Mouse (Mus musculus) E14TG2a.4 (cell line): ENCODE data around the gene Icmt.

ENCODE experiments used
- H3K27me3 ChIP-seq: 2 replicates; pipeline ENCODE4 v1.6.1; 2014; ENCODE audit warnings: low read length, control low read depth; ENCODE audit not compliant: insufficient read depth
- H3K36me3 ChIP-seq: 2 replicates; pipeline ENCODE4 v1.6.1; 2014; ENCODE audit warnings: low read length, control low read depth; ENCODE audit not compliant: insufficient read depth
- H3K4me1 ChIP-seq: replicated peaks from 2 replicates; pipeline ENCODE4 v1.6.1; 2014; ENCODE audit warnings: low read depth, low read length, control low read depth
- H3K4me3 ChIP-seq: replicated peaks from 2 replicates; pipeline ENCODE4 v1.5.1; 2014; ENCODE audit warnings: mild to moderate bottlenecking, low read length
- H3K9me3 ChIP-seq: 2 replicates; pipeline ENCODE4 v1.6.1; 2014; ENCODE audit warnings: low read length, control low read depth
- CTCF ChIP-seq: conservative IDR thresholded peaks from 2 replicates; pipeline ENCODE4 v1.5.1; 2014; ENCODE audit warnings: low read length
- NANOG ChIP-seq: IDR thresholded peaks from 2 replicates; pipeline ENCODE4 v1.6.1; 2014; ENCODE audit warnings: borderline replicate concordance, low read length, mixed read lengths
- POU5F1 ChIP-seq: IDR thresholded peaks from 2 replicates; pipeline ENCODE4 v1.6.1; 2014; ENCODE audit warnings: low read length, borderline replicate concordance

Icmt gene

GRCm38 (mm10) chr4:152345120-152345889, 48.3 kb downstream of the Icmt start:
- no peaks in the 10 kb centered on the region for H3K9me3 ChIP-seq
- no peaks in the 10 kb centered on the region for H3K36me3 ChIP-seq
- H3K27me3 ChIP-seq = peaks cover 10% of the 10 kb centered on the region
- TF ChIP-seq CTCF (no peak), POU5F1 (no peak), NANOG (no peak)
- peak overlapping the region; percentile 37 for H3K4me3 ChIP-seq
- peaks cover 93% of the 10 kb centered on the region for H3K4me1 ChIP-seq

DNA sequence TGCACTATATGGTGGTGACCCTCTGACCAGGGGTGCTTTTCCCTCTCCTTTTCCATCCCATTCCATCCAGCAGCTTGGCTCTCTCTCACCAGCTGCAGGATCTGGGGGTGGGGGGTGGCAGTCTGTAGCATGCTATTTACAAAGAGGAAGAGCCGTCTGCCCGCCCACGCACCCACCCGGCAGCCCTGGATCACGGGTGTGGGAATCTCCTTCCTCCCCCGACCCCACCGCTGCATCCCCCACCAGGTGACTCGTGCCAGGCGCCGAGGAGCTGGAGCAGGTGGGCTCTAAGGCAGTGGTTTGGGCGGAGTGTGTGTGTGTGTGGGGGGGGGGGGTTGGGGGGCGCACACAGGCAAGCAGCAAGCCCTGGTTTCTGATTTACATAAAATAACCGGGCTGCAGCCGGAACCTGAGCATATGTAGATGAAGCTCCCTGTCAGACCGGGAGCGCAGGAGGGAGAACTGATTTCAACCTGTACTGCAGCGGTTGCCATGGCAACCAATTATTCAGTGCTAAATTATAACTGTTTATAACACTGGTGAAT, 52.9 kb downstream of the Icmt start:
- H3K27me3 ChIP-seq = peaks cover 31% of the 10 kb centered on the region
- peaks cover 100% of the 10 kb centered on the region for H3K4me1 ChIP-seq
- TF ChIP-seq NANOG = no peak
- TF ChIP-seq CTCF = no peak
- 0 out of 2 replicates have a peak, but pooled peaks have one; percentile 9 for TF ChIP-seq POU5F1
- H3K36me3 ChIP-seq = no peaks in the 10 kb centered on the region
- H3K9me3 ChIP-seq = no peaks in the 10 kb centered on the region
- H3K4me3 ChIP-seq = peak overlapping the region; percentile 67

DNA sequence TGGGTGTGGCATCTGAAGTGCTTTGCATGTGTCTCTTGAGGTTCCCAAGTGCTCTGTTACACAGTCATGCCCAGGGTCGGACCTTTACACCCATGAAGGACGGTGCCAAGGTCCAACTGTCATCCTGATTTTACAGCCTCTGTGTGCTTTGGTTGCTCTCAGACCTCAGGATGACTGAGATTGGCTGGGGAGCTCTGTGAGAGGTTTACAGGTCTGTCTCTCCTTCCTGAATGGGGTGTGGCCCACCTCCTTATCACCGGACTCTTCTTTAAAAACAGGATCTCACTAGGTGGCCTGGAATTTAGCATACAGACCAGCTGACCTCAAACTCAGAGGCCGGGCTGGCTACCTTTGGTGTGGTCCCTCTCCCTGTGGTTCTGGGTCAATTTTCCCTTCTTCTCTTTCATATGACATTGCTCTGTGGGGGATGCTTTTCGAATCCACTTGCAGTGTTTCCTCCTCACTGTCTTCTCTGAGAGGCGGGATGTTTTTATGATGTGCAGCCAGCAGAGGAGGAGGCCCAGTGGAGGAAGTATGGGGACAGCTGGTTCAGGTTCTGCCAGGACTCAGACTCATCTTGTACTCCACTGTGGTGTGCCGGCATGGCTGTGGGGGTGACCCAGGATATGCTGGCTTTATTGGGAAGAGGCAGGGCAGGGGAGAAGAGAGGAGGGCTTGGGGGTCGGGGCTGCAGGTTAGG, 53.8 kb downstream of the Icmt start:
- peaks cover 31% of the 10 kb centered on the region for H3K27me3 ChIP-seq
- no peak for TF ChIP-seq NANOG
- no peak for TF ChIP-seq POU5F1
- H3K4me3 ChIP-seq = peak overlapping the region; percentile 67
- no peaks in the 10 kb centered on the region for H3K36me3 ChIP-seq
- no peaks in the 10 kb centered on the region for H3K9me3 ChIP-seq
- H3K4me1 ChIP-seq = peaks cover 98% of the 10 kb centered on the region

GRCm38 (mm10) chr4:152351422-152352305, 54.6 kb downstream of the Icmt start:
- peaks cover 98% of the 10 kb centered on the region for H3K4me1 ChIP-seq
- peak overlapping the region; percentile 67 for H3K4me3 ChIP-seq
- no peaks in the 10 kb centered on the region for H3K9me3 ChIP-seq
- TF ChIP-seq CTCF (no peak), POU5F1 (no peak), NANOG (no peak)
- H3K27me3 ChIP-seq = peaks cover 31% of the 10 kb centered on the region
- H3K36me3 ChIP-seq = peaks cover 2% of the 10 kb centered on the region; the same call in 1 of the 2 replicates

DNA sequence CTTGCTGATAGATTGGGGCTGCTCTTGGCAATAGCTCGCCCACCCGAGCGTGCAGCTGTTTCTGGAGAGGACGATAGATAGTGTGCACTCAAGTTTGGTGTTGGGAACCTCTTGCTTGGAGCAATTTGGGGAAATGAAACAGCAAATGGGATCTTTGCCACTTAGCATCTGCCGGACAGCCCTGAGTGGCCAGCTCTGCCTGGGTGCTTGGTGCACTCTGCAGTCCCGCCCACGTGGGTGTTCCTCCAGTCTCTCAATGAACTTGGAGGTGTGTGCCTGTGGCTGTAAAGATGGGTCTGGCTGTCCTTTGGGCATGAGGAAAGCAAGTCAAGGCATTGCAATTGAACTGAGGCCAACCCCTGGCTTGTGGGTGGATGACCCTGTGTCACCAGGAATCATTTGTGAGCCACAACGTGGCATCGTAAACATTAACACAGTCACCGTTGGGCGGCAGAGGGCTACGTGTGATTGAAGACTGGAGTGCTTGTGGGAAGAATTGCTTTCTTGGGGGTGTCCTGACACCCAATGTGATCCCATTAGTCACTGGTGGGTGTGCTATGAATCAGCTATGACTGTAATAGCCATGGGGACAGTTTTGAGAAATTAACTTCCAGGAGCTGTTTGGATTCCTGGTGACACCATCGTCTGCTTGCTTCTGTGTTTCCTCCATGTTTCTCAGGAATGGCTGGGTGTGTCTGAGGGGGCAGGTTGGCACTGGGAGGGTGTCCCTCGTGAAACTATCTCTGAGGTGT, 57.0 kb downstream of the Icmt start:
- TF ChIP-seq CTCF (no peak), NANOG (no peak), POU5F1 (no peak)
- Histone ChIP-seq H3K36me3 (peaks cover 4% of the 10 kb centered on the region; the same call in 1 of the 2 replicates), H3K9me3 (no peaks in the 10 kb centered on the region), H3K27me3 (peaks cover 21% of the 10 kb centered on the region), H3K4me3 (0 out of 2 replicates have a peak overlapping the region, but pooled peaks have one; percentile 23), H3K4me1 (peaks cover 89% of the 10 kb centered on the region)

DNA sequence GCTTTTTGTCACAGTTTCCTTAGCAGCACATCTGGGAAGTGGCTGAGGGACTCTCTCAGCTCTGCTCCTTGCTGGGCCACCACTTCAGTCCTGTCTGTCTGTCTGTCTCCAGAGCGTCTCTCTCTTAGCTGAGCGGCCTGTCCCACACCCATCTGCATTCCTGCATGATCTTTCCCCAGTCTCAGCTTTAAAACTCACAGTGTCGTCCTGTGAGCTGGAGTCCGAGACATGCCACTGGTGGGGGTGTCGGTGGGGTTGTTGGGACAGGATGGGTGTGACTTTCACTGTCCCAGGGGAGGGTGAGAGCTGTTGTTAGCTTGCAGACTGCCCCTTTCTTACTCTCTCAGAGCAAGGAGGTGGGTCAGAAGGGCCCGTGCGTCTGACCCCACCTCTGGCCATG, 58.6 kb downstream of the Icmt start:
- Histone ChIP-seq H3K36me3 (peaks cover 4% of the 10 kb centered on the region; the same call in 1 of the 2 replicates), H3K27me3 (peaks cover 21% of the 10 kb centered on the region), H3K4me1 (peaks cover 89% of the 10 kb centered on the region), H3K4me3 (0 out of 2 replicates have a peak overlapping the region, but pooled peaks have one; percentile 2), H3K9me3 (no peaks in the 10 kb centered on the region)
- no peak for TF ChIP-seq NANOG
- TF ChIP-seq CTCF = no peak
- TF ChIP-seq POU5F1 = no peak
